Mouse (Mus musculus): ENCODE data around the gene Siah1a. TPM values are rescaled to one million over a fixed set of nuclear protein-coding genes. Genes with fewer than 3 reads are reported as not detected.

Siah1a gene
- total RNA-seq, 2 experiments from 2014 or later = 7.7 to 10.4 TPM

DNA sequence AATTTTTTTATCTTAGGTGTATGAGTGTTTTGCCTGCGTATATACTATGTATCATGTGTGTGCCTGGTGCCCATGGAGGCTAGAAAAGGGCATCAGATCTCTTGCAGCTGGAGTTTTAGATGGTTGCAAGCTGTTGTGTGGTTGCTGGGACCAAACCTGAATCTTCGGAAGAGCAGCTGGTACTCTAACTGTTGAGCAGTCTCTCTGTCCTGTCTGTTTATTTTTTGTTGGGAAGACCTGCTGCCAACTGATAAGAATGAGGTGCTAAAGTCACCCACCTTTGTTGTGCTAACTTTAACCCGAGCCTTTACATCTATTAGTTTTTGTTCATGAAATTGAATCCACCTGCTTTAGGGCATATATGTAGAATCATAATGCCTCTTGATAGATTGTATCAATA lies 43.3 kb downstream of the Siah1a start:
- DNase-seq = no peak

DNA sequence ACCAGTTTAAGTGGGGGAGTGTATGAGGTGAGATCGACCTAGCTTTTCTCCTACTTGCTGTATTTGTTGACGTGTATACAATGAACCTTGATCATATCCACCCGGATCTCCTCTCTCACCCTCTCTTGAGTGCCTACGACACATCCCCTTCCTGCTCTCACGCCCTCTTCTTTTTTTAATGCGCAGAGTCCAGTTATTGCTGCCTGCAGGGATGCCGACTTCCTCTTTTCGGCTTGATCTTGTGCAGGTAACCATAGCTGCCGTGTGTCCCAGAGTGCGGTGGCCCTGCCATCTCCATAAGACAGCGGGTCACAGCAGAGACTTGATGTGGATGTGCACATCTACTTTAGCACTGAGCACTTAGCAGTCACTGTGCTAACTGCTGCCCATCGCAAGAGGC lies 46.3 kb downstream of the Siah1a start:
- DNase-seq = no peak

DNA sequence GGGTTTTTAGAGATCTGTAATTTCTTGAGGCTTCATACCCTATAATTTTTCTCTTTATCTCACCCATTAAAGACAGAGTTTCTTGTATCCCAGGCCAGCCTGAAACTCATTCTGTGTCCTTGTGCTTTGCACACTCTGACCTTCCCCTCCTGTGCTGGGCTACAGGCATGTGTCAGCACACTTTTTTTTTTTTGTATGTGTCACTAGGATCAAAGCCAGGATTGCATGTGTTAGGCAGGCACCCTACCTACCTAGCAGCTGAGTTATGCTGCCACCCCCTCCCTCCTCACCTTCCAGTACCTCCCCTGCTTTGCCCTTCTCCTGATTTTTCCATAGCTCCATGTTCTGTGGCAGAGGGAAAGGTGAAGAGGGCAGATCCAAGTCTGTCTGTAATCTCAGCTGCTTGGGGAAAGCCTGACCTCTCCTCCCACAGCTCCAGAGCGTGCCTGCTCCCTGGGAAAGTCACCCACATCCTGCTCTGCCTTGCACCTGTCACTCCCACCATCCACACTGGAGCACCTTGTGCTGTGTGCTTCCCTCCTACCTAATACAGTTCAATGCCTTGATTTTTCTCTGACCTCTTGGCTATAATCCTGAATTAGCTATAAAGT lies 46.8 kb downstream of the Siah1a start:
- DNase-seq = no peak

DNA sequence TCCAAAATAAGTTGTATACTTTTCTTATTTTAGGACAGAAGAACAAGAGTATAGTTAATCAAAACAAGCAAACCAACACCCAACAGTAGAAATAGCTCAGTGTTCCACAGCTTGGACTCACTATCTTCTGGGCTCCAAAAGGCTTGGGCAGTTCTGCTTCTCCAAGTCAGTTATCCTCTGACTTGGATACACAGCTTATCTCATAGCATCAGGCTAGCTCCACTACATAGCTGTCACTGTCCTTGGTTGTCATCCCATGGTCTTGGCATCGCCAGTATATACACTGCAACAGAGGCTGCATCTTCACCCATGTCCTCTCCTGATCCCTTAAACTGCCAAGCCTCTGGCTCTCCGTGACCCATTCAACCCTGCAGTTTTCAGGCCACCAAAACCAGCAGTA lies 50.0 kb downstream of the Siah1a start:
- DNase-seq = no peak

DNA sequence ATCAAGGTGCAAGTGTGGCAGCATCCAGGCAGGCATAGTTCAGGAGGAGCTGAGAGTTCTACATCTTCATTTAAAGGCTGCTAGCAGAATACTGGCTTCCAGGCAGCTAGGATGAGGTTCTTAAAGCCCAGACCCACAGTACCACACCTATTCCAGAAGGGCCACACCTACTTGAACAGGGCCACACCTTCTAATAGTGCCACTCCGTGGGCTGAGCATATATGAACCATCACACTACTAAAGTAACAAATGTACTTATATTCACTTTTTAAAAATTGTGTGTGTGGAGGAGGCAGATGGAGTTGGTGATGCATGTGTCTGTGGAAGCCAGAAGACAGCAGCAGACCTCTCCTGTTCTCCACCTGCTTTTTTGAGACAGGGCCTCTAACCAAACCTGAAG lies 51.7 kb downstream of the Siah1a start:
- DNase-seq = no peak

DNA sequence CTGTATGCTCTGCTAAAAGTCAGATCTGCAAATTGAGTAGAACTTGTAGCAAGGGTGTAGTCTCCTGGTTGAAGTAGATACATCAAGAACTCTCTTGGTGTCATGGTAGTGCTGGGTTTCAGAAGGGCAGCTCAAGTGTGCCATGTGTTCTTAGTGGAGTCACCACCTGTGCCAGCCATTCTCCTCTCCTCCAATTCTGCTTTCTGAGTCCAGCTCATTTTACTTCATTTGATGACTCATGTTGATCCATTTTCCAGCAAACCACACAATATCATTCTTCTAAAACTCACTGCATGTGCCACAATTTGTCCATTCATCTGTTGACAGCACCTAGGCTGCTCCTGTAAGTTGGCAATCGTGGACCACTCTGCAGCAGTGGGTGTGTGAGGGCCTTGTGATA lies 53.6 kb downstream of the Siah1a start:
- DNase-seq = no peak

DNA sequence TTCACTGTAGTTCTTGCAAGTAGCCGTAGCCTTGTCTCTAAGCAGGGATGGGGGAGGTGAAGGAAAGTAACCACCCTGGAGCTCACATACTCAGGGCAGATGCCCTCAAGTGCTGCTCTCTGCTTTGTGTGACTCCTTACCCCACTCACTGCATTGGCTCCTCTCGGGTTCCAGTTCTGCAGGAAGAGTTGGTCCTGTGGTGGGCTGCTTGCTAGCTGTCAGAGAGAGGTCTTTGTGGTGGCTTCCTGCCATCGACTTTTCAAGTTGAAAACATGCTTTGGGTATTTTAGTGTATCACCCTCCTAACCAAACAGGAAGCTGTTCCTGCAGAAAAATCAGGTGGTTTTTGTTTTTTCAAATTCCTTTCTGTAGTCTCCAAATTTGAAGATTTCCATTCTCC lies 59.1 kb downstream of the Siah1a start:
- DNase-seq = no peak

Other genes starting within 250 kb of the Siah1a start
- gene Abcc12, start 165.2 kb downstream of the Siah1a start, total RNA-seq (2021) = under 1 TPM in 1 of 2 experiments, not detected in 1; 0.16 TPM
- 10 to 100 TPM; 41.8 to 46.5 TPM for gene Lonp2, start 121.9 kb downstream of the Siah1a start, total RNA-seq (2021)
- 1 to 10 TPM; 2.8 to 4.1 TPM for gene Gm10638, start 235 bp downstream of the Siah1a start, total RNA-seq (2021)
- 10 to 100 TPM; 14.3 to 14.9 TPM for gene N4bp1, start 139.3 kb upstream of the Siah1a start, total RNA-seq (2021)

Measured in gastrocnemius, postnatal 25 days (tissue).